Mouse (Mus musculus) hindbrain, postnatal 0 days (tissue): ENCODE measurements around the gene Gtf3c2. TPM values are rescaled to one million over a fixed set of nuclear protein-coding genes. Genes with fewer than 3 reads are reported as not detected.
"Not testable (repeated sequence)": the region's sequence is repeated elsewhere in the genome, so short reads cannot be mapped to it uniquely, and the experiment has no call there.

Experiments used
- ATAC-seq: fragments of 200-750 bp; cut with Nextera tagmentation; 2 replicates; pipeline ENCODE4 v1.8.0; 2017; ENCODE audit warnings: mild to moderate bottlenecking, moderate TSS enrichment, moderate library complexity
- DNase-seq: peaks from one replicate; pipeline ENCODE4 v3.0.0-alpha.2; 2015; ENCODE audit warnings: low spot score
- H3K27ac ChIP-seq: fragments of 300-500 bp; sonication (generic); 2 replicates; pipeline ENCODE4 v1.5.1; 2014; ENCODE audit warnings: mild to moderate bottlenecking
- H3K27me3 ChIP-seq: fragments of 300-500 bp; sonication (generic); 2 replicates; pipeline ENCODE4 v1.6.1; 2014; ENCODE audit warnings: low read length, mixed read lengths; ENCODE audit not compliant: insufficient read depth
- H3K36me3 ChIP-seq: fragments of 300-500 bp; sonication (generic); 2 replicates; pipeline ENCODE4 v1.6.1; 2014; ENCODE audit warnings: low read length, mixed read lengths; ENCODE audit not compliant: insufficient read depth
- H3K4me1 ChIP-seq: fragments of 300-500 bp; sonication (generic); 2 replicates; pipeline ENCODE4 v1.6.1; 2014; ENCODE audit warnings: antibody characterized with exemption, low read length, mixed read lengths; ENCODE audit not compliant: insufficient read depth
- H3K4me2 ChIP-seq: fragments of 300-500 bp; sonication (generic); 2 replicates; pipeline ENCODE4 v1.6.1; 2014; ENCODE audit warnings: low read depth, mild to moderate bottlenecking, low read length, moderate library complexity, mixed read lengths
- H3K4me3 ChIP-seq: fragments of 300-500 bp; sonication (generic); 2 replicates; pipeline ENCODE4 v1.5.1; 2014; ENCODE audit warnings: low read length
- H3K9ac ChIP-seq: fragments of 300-500 bp; sonication (generic); replicated peaks from 2 replicates; pipeline ENCODE4 v1.6.1; 2014; ENCODE audit warnings: mild to moderate bottlenecking, low read length, moderate library complexity, mixed read lengths
- H3K9me3 ChIP-seq: fragments of 300-500 bp; sonication (generic); 2 replicates; pipeline ENCODE4 v1.6.1; 2016; ENCODE audit warnings: low read length, mixed read lengths
- CTCF ChIP-seq: IDR thresholded peaks from 2 replicates; pipeline ENCODE4 v1.5.1; 2016; ENCODE audit warnings: antibody characterized with exemption, control low read depth, low read depth
- WGBS: fragments of 180-500 bp; shearing (Covaris S2); extraction: QIAGEN DNeasy Blood & Tissue Kit; methylation state at CpG from one replicate; pipeline ENCODE4 v1.1.7; 2014; 5-methylcytosine and 5-hydroxymethylcytosine counted together
- polyA plus RNA-seq: library from polyadenylated mRNA; unstranded; fragments of >200 nt; fragmentation: Nextera tagmentation; extraction: Ambion mirVana; gene quantifications from 2 replicates; pipeline ENCODE4 v1.2.1, GENCODE M21; 2015
- total RNA-seq: library from RNA; depleted of rRNA; stranded (reverse); fragments of >200 nt; gene quantifications from 2 replicates; pipeline ENCODE4 v1.2.3, GENCODE M21; 2014

Gene Gtf3c2
- total and polyA plus RNA-seq, 2 experiments from 2014 or later: 46.1 to 65.6 TPM

DNA sequence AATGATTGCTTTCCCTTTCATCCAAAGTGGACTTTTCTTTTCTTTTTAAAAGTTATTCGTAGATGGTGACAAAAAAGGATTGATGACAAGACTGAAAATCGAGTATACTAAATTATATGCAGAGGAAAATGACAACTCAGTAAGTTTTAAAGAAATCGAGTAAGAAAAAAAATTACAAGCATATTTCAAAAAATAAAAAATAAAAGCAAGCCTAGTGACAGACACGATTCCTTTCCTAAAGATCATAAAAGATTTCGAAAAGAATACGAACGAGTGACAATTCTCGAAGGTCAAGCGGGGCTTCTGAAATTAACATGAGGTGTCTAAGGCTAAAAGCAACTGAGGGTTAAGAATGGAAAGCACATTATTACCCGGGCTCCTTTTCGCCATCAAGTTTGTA, 39.5 kb upstream of the Gtf3c2 start:
- WGBS: 2% methylated on average over 11 of the region's 11 CpGs
- no peaks in the 10 kb centered on the region for H3K27me3 ChIP-seq
- peak overlapping the region; percentile 94 for H3K4me3 ChIP-seq
- H3K4me1 ChIP-seq: no peaks in the 10 kb centered on the region
- DNase-seq (no peak), ATAC-seq (no peak)
- peak overlapping the region; percentile 84 for H3K4me2 ChIP-seq
- no peaks in the 10 kb centered on the region for H3K9me3 ChIP-seq
- H3K27ac ChIP-seq: peak overlapping the region; percentile 96
- no peaks in the 10 kb centered on the region for H3K36me3 ChIP-seq
- H3K9ac ChIP-seq: peak overlapping the region; percentile 93
- TF ChIP-seq CTCF: no peak

DNA sequence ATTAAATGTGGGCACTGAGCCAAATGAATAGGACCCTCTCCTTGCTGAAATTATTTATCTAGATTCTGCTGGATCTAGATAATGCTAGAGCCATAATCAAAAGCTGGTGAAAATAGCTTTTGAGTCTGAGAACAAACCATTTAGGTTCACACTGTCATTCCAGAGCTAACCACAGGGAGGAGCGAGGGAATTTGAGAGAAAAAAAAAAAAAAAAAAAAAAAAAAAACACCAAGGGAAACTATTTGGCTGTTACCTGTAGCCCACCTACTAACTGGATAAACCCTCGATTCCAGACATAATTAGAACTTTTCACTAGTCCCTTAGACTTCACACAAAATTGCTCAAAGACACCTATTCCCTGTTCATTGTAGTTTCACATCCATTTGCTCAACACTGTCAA, 39.1 kb upstream of the Gtf3c2 start:
- H3K36me3 ChIP-seq: no peaks in the 10 kb centered on the region
- H3K4me3 ChIP-seq: peak overlapping the region; percentile 94
- H3K27me3 ChIP-seq: no peaks in the 10 kb centered on the region
- H3K9ac ChIP-seq: no peak overlapping the region
- H3K27ac ChIP-seq: no peak overlapping the region
- H3K4me2 ChIP-seq: peak overlapping the region; percentile 84
- DNase-seq: peak; percentile 65
- no peaks in the 10 kb centered on the region for H3K4me1 ChIP-seq
- TF ChIP-seq CTCF: peak; percentile 58
- 0% methylated on average over 2 of the region's 2 CpGs for WGBS
- ATAC-seq: no peak
- no peaks in the 10 kb centered on the region for H3K9me3 ChIP-seq

GRCm38 (mm10) chr5:31218294-31218693, 38.4 kb upstream of the Gtf3c2 start:
- H3K36me3 ChIP-seq: no peaks in the 10 kb centered on the region
- H3K4me3 ChIP-seq: no peak overlapping the region
- H3K27ac ChIP-seq: no peak overlapping the region
- H3K4me2 ChIP-seq: no peak overlapping the region
- DNase-seq (no peak), ATAC-seq (no peak)
- H3K27me3 ChIP-seq: no peaks in the 10 kb centered on the region
- H3K4me1 ChIP-seq: no peaks in the 10 kb centered on the region
- WGBS: 66% methylated on average over 7 of the region's 7 CpGs
- TF ChIP-seq CTCF: no peak
- H3K9me3 ChIP-seq: no peaks in the 10 kb centered on the region
- no peak overlapping the region for H3K9ac ChIP-seq

DNA sequence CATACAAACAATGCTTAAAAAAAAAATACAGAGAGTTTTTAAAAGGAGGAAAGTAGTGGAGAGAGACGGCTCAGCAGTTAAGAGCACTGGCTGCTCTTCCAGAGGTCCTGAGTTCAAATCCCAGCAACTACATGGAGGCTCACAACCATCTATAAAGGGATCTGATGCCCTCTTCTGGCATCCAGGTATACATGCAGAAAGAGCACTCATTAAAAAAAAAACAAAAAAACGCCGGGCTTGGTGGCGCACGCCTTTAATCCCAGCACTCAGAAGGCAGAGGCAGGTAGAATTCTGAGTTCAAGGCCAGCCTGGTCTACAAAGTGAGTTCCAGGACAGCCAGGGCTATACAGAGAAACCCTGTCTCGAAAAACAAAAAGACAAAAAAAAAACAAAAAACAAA, 36.6 kb upstream of the Gtf3c2 start:
- not testable (repeated sequence) for H3K9ac ChIP-seq, H3K27me3 ChIP-seq, H3K36me3 ChIP-seq, DNase-seq, H3K4me3 ChIP-seq, H3K27ac ChIP-seq, H3K4me2 ChIP-seq, ATAC-seq, H3K9me3 ChIP-seq, H3K4me1 ChIP-seq
- 95% methylated on average over 6 of the region's 6 CpGs for WGBS

DNA sequence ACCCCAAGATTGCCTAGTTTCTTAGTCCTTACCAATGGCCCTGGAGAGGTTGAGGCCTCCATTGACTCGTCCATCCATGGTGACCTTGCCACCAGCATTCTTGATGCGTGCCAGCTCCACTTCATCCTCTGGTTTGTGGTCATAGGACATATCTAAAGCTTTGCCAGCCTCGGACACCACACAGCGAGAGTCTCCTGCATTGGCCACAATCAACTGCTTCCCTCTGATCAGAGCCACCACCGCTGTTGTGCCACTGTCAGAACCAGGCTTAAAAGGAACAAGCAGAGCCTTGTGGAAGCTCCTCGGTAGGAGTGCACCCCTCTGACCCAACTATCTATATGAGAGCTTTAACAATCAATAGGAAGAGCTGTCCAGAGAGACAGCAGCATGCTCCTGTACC, 24.5 kb upstream of the Gtf3c2 start:
- Histone ChIP-seq H3K27ac (no peak overlapping the region), H3K9me3 (peaks cover 5% of the 10 kb centered on the region; the same call in 1 of the 2 replicates), H3K4me3 (no peak overlapping the region), H3K27me3 (no peaks in the 10 kb centered on the region), H3K36me3 (peaks cover 41% of the 10 kb centered on the region), H3K4me1 (peaks cover 5% of the 10 kb centered on the region; the same call in 1 of the 2 replicates), H3K9ac (no peak overlapping the region), H3K4me2 (no peak overlapping the region)
- no peak for TF ChIP-seq CTCF
- ATAC-seq: no peak
- no peak for DNase-seq
- 96% methylated on average over 6 of the region's 6 CpGs for WGBS

DNA sequence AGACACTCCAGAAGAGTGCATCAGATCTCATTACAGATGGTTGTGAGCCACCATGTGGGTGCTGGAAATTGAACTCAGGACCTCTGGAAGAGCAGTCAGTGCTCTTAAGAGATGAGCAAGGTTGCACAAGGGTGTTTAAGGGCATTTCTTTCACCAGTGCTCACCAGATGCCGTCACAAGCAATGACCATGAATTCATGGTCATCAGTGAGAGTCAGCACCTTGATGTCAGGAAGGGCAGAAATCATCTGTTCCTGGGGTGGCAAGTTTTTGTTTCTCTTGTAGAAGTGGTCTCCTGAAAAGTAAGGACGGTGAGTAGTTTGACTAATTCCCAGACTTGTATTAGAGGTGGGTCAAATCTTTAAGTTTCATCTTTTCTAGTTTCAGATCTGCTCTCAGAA, 23.9 kb upstream of the Gtf3c2 start:
- Histone ChIP-seq H3K4me1 (peaks cover 5% of the 10 kb centered on the region; the same call in 1 of the 2 replicates), H3K4me3 (no peak overlapping the region), H3K9ac (no peak overlapping the region), H3K36me3 (peaks cover 46% of the 10 kb centered on the region), H3K9me3 (peaks cover 5% of the 10 kb centered on the region; the same call in 1 of the 2 replicates), H3K27me3 (no peaks in the 10 kb centered on the region), H3K4me2 (no peak overlapping the region), H3K27ac (no peak overlapping the region)
- ATAC-seq (no peak), DNase-seq (no peak)
- no peak for TF ChIP-seq CTCF
- WGBS: 91% methylated on average over 2 of the region's 2 CpGs

DNA sequence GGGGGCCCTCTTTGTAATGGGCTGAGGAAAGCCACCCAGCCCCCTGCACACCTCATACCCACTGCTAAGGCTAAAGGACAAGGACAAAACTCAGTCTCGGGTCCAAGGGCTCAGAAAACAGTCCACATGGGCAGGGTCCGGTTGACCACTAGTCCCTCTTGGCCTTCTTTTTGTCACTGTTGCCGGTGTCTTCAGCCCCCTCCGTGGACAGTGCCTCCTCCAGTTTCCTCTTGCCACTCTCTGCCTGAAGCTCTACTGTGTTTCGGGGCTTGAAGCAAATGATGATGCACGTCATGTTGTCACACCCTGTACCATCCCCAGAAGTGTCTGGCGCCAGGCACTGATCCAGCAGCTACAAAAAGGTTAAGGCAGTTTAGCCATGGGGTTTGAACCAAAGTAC, 23.0 kb upstream of the Gtf3c2 start:
- TF ChIP-seq CTCF: no peak
- peaks cover 5% of the 10 kb centered on the region; the same call in 1 of the 2 replicates for H3K9me3 ChIP-seq
- peak overlapping the region; percentile 50 for H3K4me2 ChIP-seq
- H3K27me3 ChIP-seq: no peaks in the 10 kb centered on the region
- peaks cover 55% of the 10 kb centered on the region for H3K36me3 ChIP-seq
- WGBS: 80% methylated on average over 7 of the region's 7 CpGs
- H3K4me1 ChIP-seq: peaks cover 5% of the 10 kb centered on the region; the same call in 1 of the 2 replicates
- H3K4me3 ChIP-seq: no peak overlapping the region
- peak overlapping the region; percentile 64 for H3K27ac ChIP-seq
- H3K9ac ChIP-seq: no peak overlapping the region
- DNase-seq (no peak), ATAC-seq (no peak)
